Mouse (Mus musculus): ENCODE results near the gene Zfp963. TPM values are rescaled to one million over a fixed set of nuclear protein-coding genes. Genes with fewer than 3 reads are reported as not detected.
A peak's percentile ranks its signal among the peaks of the same experiment; 100 is the strongest.

Gene Zfp963
- polyA plus RNA-seq, 1 experiment from 2014 or later, result 5.6 TPM

GRCm38 (mm10) chr8:69790773-69791367 lies 41.1 kb upstream of the Zfp963 start, which contains the start of the genes Atp13a1 and Zfp866:
Gene Atp13a1 (plus strand): TSS chr8:69791163.
Gene Zfp866 (minus strand): TSS chr8:69791178.
- peak within 1 kb of the TSS; percentile 79 for H3K27ac ChIP-seq (ENCODE audit: low read depth)
- peak within 1 kb of the TSS; percentile 96 for H3K9ac ChIP-seq (ENCODE audit: low read length)
- H3K4me1 ChIP-seq (replicated peaks; ENCODE audit: control insufficient read depth, insufficient read depth, low read length), result peaks cover 12% of the 10 kb centered on the region
- no peaks in the 10 kb centered on the region for H3K27me3 ChIP-seq (replicated peaks; ENCODE audit: control insufficient read depth, insufficient read depth, low read length)
- ATAC-seq (replicated peaks; ENCODE audit: low FRiP score, low TSS enrichment, low read depth) (peak; percentile 96), DNase-seq (ENCODE audit: low spot score) (peak; percentile 92)
- H3K4me3 ChIP-seq (ENCODE audit: low read depth, low read length), result peak within 1 kb of the TSS; percentile 100
- no peaks in the 10 kb centered on the region for H3K9me3 ChIP-seq (ENCODE audit: control insufficient read depth, low read length)
- under 1% methylated on average over 38 of the region's 38 CpGs for whole genome bisulfite sequencing
- peaks cover 30% of the 10 kb centered on the region for H3K36me3 ChIP-seq (ENCODE audit: control insufficient read depth, insufficient read depth, low read length)
- peak within 1 kb of the TSS; percentile 80 for H3K4me2 ChIP-seq (ENCODE audit: low read length)

- peak; percentile 24 for ATAC-seq (replicated peaks; ENCODE audit: low FRiP score, low TSS enrichment, low read depth)
- H3K4me1 ChIP-seq (replicated peaks; ENCODE audit: control insufficient read depth, insufficient read depth, low read length), result peaks cover 12% of the 10 kb centered on the region
- no peaks in the 10 kb centered on the region for H3K9me3 ChIP-seq (ENCODE audit: control insufficient read depth, low read length)
- H3K9ac ChIP-seq (ENCODE audit: low read length), result peak overlapping the region; percentile 96
- no peak for DNase-seq (ENCODE audit: low spot score)
- peaks cover 25% of the 10 kb centered on the region for H3K36me3 ChIP-seq (ENCODE audit: control insufficient read depth, insufficient read depth, low read length)
- no peaks in the 10 kb centered on the region for H3K27me3 ChIP-seq (replicated peaks; ENCODE audit: control insufficient read depth, insufficient read depth, low read length)
- 26% methylated on average over 11 of the region's 11 CpGs for WGBS
- peak overlapping the region; percentile 79; the same call in 1 of the 2 replicates for H3K27ac ChIP-seq (ENCODE audit: low read depth)
- H3K4me2 ChIP-seq (ENCODE audit: low read length), result peak overlapping the region; percentile 80
- H3K4me3 ChIP-seq (ENCODE audit: low read depth, low read length), result peak overlapping the region; percentile 100
Observed at GRCm38 (mm10) chr8:69790364-69790763, 40.6 kb upstream of the Zfp963 start.

- Histone ChIP-seq H3K4me1 (replicated peaks; ENCODE audit: control insufficient read depth, insufficient read depth, low read length) (peaks cover 12% of the 10 kb centered on the region), H3K9ac (ENCODE audit: low read length) (no peak overlapping the region), H3K27ac (ENCODE audit: low read depth) (no peak overlapping the region), H3K27me3 (replicated peaks; ENCODE audit: control insufficient read depth, insufficient read depth, low read length) (no peaks in the 10 kb centered on the region), H3K9me3 (ENCODE audit: control insufficient read depth, low read length) (no peaks in the 10 kb centered on the region), H3K4me3 (ENCODE audit: low read depth, low read length) (0 out of 2 replicates have a peak overlapping the region, but pooled peaks have one; percentile 100), H3K36me3 (ENCODE audit: control insufficient read depth, insufficient read depth, low read length) (peaks cover 18% of the 10 kb centered on the region), H3K4me2 (ENCODE audit: low read length) (peak overlapping the region; percentile 80)
- DNase-seq (ENCODE audit: low spot score), result peak; percentile 45
- WGBS, result 67% methylated on average over 5 of the region's 5 CpGs
- no peak for ATAC-seq (replicated peaks; ENCODE audit: low FRiP score, low TSS enrichment, low read depth)
Observed at GRCm38 (mm10) chr8:69789731-69790130, 40.0 kb upstream of the Zfp963 start.

- ATAC-seq (replicated peaks; ENCODE audit: low FRiP score, low TSS enrichment, low read depth), result no peak
- no peak overlapping the region for H3K4me3 ChIP-seq (ENCODE audit: low read depth, low read length)
- WGBS, result 89% methylated on average over 5 of the region's 5 CpGs
Observed at GRCm38 (mm10) chr8:69789105-69789504, 39.3 kb upstream of the Zfp963 start.

GRCm38 (mm10) chr8:69777111-69777510 lies 27.3 kb upstream of the Zfp963 start:
- no peak overlapping the region for H3K4me2 ChIP-seq (ENCODE audit: low read length)
- DNase-seq (ENCODE audit: low spot score) (peak; percentile 32), ATAC-seq (replicated peaks; ENCODE audit: low FRiP score, low TSS enrichment, low read depth) (no peak)
- no peak overlapping the region for H3K4me3 ChIP-seq (ENCODE audit: low read depth, low read length)
- no peak overlapping the region for H3K9ac ChIP-seq (ENCODE audit: low read length)
- H3K36me3 ChIP-seq (ENCODE audit: control insufficient read depth, insufficient read depth, low read length), result no peaks in the 10 kb centered on the region
- 59% methylated on average over 12 of the region's 12 CpGs for WGBS
- no peak overlapping the region for H3K27ac ChIP-seq (ENCODE audit: low read depth)
- no peaks in the 10 kb centered on the region for H3K27me3 ChIP-seq (replicated peaks; ENCODE audit: control insufficient read depth, insufficient read depth, low read length)
- no peaks in the 10 kb centered on the region for H3K9me3 ChIP-seq (ENCODE audit: control insufficient read depth, low read length)
- peaks cover 20% of the 10 kb centered on the region for H3K4me1 ChIP-seq (replicated peaks; ENCODE audit: control insufficient read depth, insufficient read depth, low read length)

More at GRCm38 (mm10) chr8:69789105-69789504, 39.3 kb upstream of the Zfp963 start:
- Histone ChIP-seq H3K27me3 (replicated peaks; ENCODE audit: control insufficient read depth, insufficient read depth, low read length) (no peaks in the 10 kb centered on the region), H3K9ac (ENCODE audit: low read length) (no peak overlapping the region), H3K36me3 (ENCODE audit: control insufficient read depth, insufficient read depth, low read length) (peaks cover 12% of the 10 kb centered on the region), H3K9me3 (ENCODE audit: control insufficient read depth, low read length) (no peaks in the 10 kb centered on the region), H3K4me2 (ENCODE audit: low read length) (no peak overlapping the region), H3K4me1 (replicated peaks; ENCODE audit: control insufficient read depth, insufficient read depth, low read length) (peaks cover 12% of the 10 kb centered on the region), H3K27ac (ENCODE audit: low read depth) (no peak overlapping the region)
- peak; percentile 42 for DNase-seq (ENCODE audit: low spot score)

- DNase-seq (ENCODE audit: low spot score) (no peak), ATAC-seq (replicated peaks; ENCODE audit: low FRiP score, low TSS enrichment, low read depth) (peak; percentile 13; the same call in 1 of the 2 replicates)
- 0 out of 2 replicates have a peak, but pooled peaks cover 6% of the 10 kb centered on the region for H3K36me3 ChIP-seq (ENCODE audit: control insufficient read depth, insufficient read depth, low read length)
- 42% methylated on average over 2 of the region's 2 CpGs for WGBS
- H3K9ac ChIP-seq (ENCODE audit: low read length), result no peak overlapping the region
- H3K4me3 ChIP-seq (ENCODE audit: low read depth, low read length), result peak overlapping the region; percentile 72; the same call in 1 of the 2 replicates
- H3K4me2 ChIP-seq (ENCODE audit: low read length), result peak overlapping the region; percentile 16; the same call in 1 of the 2 replicates
- H3K27me3 ChIP-seq (replicated peaks; ENCODE audit: control insufficient read depth, insufficient read depth, low read length), result no peaks in the 10 kb centered on the region
- no peaks in the 10 kb centered on the region for H3K9me3 ChIP-seq (ENCODE audit: control insufficient read depth, low read length)
- peaks cover 20% of the 10 kb centered on the region for H3K4me1 ChIP-seq (replicated peaks; ENCODE audit: control insufficient read depth, insufficient read depth, low read length)
- H3K27ac ChIP-seq (ENCODE audit: low read depth), result no peak overlapping the region; the same call in 1 of the 2 replicates
Observed at GRCm38 (mm10) chr8:69775149-69775534, 25.4 kb upstream of the Zfp963 start.

GRCm38 (mm10) chr8:69774503-69775148 lies 24.9 kb upstream of the Zfp963 start, which contains the start of gene Gm20422:
Gene Gm20422 (minus strand): TSS chr8:69774886.
- Histone ChIP-seq H3K36me3 (ENCODE audit: control insufficient read depth, insufficient read depth, low read length) (peaks cover 10% of the 10 kb centered on the region; the same call in 1 of the 2 replicates), H3K4me1 (replicated peaks; ENCODE audit: control insufficient read depth, insufficient read depth, low read length) (peaks cover 20% of the 10 kb centered on the region), H3K27ac (ENCODE audit: low read depth) (peak within 1 kb of the TSS; percentile 99), H3K4me3 (ENCODE audit: low read depth, low read length) (peak within 1 kb of the TSS; percentile 72), H3K9me3 (ENCODE audit: control insufficient read depth, low read length) (no peaks in the 10 kb centered on the region), H3K27me3 (replicated peaks; ENCODE audit: control insufficient read depth, insufficient read depth, low read length) (no peaks in the 10 kb centered on the region), H3K4me2 (ENCODE audit: low read length) (peak within 1 kb of the TSS; percentile 88), H3K9ac (ENCODE audit: low read length) (peak within 1 kb of the TSS; percentile 90)
- peak; percentile 97 for DNase-seq (ENCODE audit: low spot score)
- peak; percentile 99 for ATAC-seq (replicated peaks; ENCODE audit: low FRiP score, low TSS enrichment, low read depth)
- WGBS, result under 1% methylated on average over 41 of the region's 41 CpGs

GRCm38 (mm10) chr8:69772106-69772505 lies 22.3 kb upstream of the Zfp963 start:
- H3K9ac ChIP-seq (ENCODE audit: low read length), result no peak overlapping the region
- ATAC-seq (replicated peaks; ENCODE audit: low FRiP score, low TSS enrichment, low read depth), result no peak

More at GRCm38 (mm10) chr8:69772106-69772505, 22.3 kb upstream of the Zfp963 start:
- Histone ChIP-seq H3K4me1 (replicated peaks; ENCODE audit: control insufficient read depth, insufficient read depth, low read length) (peaks cover 20% of the 10 kb centered on the region), H3K27ac (ENCODE audit: low read depth) (no peak overlapping the region), H3K9me3 (ENCODE audit: control insufficient read depth, low read length) (no peaks in the 10 kb centered on the region; the same call in 1 of the 2 replicates), H3K4me2 (ENCODE audit: low read length) (no peak overlapping the region), H3K27me3 (replicated peaks; ENCODE audit: control insufficient read depth, insufficient read depth, low read length) (no peaks in the 10 kb centered on the region), H3K4me3 (ENCODE audit: low read depth, low read length) (no peak overlapping the region), H3K36me3 (ENCODE audit: control insufficient read depth, insufficient read depth, low read length) (peaks cover 33% of the 10 kb centered on the region)
- 81% methylated on average over 2 of the region's 2 CpGs for WGBS
- DNase-seq (ENCODE audit: low spot score), result peak; percentile 36

All from intestine, embryonic 14.5 days (tissue).